Mouse (Mus musculus): ENCODE measurements around the gene Mmaa.

The Mmaa gene

DNA sequence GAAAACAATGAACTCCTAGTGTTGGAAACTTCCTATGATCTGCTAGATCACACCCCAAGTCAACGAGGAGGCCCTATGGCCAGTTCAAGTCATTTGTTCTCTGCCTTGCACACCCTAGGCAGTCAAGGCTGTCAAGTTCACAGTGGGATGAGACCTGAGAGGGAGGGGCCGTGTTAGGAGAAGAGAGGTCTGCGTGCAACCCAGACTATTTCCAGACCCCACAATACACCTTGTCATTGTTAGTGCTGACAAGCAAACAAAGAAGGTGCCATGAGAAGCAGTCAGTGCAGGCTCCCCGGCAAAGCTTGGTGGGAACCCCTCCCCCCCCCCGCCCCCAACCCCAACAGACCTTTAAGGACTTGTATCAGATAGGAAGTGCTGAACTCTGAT, 72.0 kb downstream of the Mmaa start:
- no peak for DNase-seq (ENCODE audit: low spot score)

DNA sequence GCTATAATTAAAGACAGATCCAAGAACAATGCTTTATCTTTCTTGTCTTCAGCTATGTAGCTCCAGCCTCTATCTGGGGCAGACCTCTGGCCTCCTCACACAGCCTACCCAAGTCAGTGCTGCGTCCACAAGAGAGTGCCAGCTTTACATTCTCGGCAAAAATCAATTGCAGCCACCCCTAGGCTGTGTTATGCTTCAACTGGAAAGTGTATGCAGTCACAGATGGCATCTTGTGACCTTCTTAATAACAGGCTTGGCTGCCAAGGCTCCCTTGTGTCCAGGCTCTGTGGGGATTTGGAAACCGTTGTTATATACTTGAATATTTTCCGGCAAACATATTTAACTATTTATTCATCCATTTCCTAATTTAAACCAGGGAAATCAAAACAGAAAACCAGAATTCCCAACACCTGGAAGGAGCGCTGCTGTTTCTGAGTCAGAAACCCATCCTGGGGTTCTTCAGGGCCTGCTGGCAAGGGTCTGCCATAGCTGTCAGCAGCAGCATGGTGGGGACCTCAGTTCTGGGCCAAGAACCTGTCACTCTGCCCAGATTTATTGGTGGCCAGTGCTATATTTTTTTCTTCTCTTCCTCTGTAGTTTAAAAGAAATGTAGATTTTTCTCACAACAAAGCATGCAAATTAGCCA, 72.5 kb downstream of the Mmaa start:
- peak; percentile 85 for DNase-seq (ENCODE audit: low spot score)

Data from adipocyte (in vitro differentiated cells).